Mouse (Mus musculus) G1E (cell line): ENCODE measurements around the gene Klc4.

ENCODE experiments used
- CTCF ChIP-seq: IDR thresholded peaks from 2 replicates; pipeline ENCODE4 v1.5.1; 2012; ENCODE audit warnings: low read depth, low read length, inconsistent platforms, mixed read lengths
- GATA1 ChIP-seq: IDR thresholded peaks from 2 replicates; pipeline ENCODE4 v1.6.1; 2012; ENCODE audit warnings: borderline replicate concordance, low read length, inconsistent platforms, mixed read lengths
- POLR2AphosphoS5 ChIP-seq: IDR thresholded peaks from 2 replicates; pipeline ENCODE4 v1.6.1; 2012; ENCODE audit warnings: low read depth, low read length, inconsistent platforms; ENCODE audit not compliant: insufficient replicate concordance

DNA sequence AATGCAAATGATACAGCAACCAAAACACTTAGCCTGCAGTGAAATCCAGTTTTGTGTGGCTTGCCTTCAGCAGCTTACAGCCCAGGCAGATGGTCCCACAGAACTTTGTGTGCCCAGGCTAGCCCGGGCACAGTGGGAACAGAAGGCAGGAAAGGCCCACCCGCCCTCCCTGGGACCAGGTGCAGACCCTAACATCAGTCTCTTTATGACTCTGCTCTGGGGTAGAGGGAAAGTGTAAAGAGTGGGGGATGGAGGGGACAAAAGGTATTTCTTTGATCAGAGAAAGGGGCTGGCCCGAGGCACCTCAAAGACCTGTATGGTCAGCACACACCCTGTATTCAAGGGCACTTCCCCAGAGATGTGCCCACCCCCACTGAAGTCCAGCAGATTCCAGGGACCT lies 32.6 kb downstream of the Klc4 start:
- TF ChIP-seq CTCF (no peak), POLR2AphosphoS5 (no peak), GATA1 (no peak)
